Mouse (Mus musculus) myocyte (in vitro differentiated cells): ENCODE measurements at regions not wholly inside any gene's neighbourhood (a gene's known extent, or its start where the extent isn't known, plus 50 kb on each side); places are given as distances from the start of the nearest gene placed in this dataset.

ENCODE experiments used
- CEBPB ChIP-seq: IDR thresholded peaks from 2 replicates; pipeline ENCODE4 v1.6.1; 2011; ENCODE audit warnings: mild to moderate bottlenecking, moderate library complexity; ENCODE audit not compliant: poor library complexity, insufficient read depth, severe bottlenecking
- E2F4 ChIP-seq: IDR thresholded peaks from one replicate; pipeline ENCODE4 v1.6.1; 2011; ENCODE audit warnings: mild to moderate bottlenecking, control low read depth, moderate library complexity; ENCODE audit not compliant: insufficient read depth
- MAX ChIP-seq: IDR thresholded peaks from one replicate; pipeline ENCODE4 v1.6.1; 2011; ENCODE audit warnings: low read depth, mild to moderate bottlenecking, control low read depth
- MYOD1 ChIP-seq, 3 experiments: IDR thresholded peaks; one replicate each; pipeline ENCODE4 v1.6.1; 2011; ENCODE audit warnings: control low read depth in 2 of 3, low read depth in 2 of 3, mild to moderate bottlenecking in 2 of 3, moderate library complexity in 1 of 3; ENCODE audit not compliant: insufficient read length in 2 of 3, control insufficient read depth in 1 of 3
- MYOG ChIP-seq, 3 experiments: IDR thresholded peaks; one replicate each; pipeline ENCODE4 v1.6.1; 2011; ENCODE audit warnings: control low read depth in 2 of 3, low read depth in 2 of 3, mild to moderate bottlenecking in 2 of 3; ENCODE audit not compliant: insufficient read length in 2 of 3, control insufficient read depth in 1 of 3, insufficient read depth in 1 of 3
- POLR2A ChIP-seq: IDR thresholded peaks from one replicate; pipeline ENCODE4 v1.6.1; 2011; ENCODE audit warnings: low read depth, mild to moderate bottlenecking, control low read depth, moderate library complexity; ENCODE audit not compliant: insufficient read length
- POLR2AphosphoS2 ChIP-seq: IDR thresholded peaks from one replicate; pipeline ENCODE4 v1.6.1; 2011; ENCODE audit warnings: low read depth, control low read depth; ENCODE audit not compliant: insufficient read length
- REST ChIP-seq: IDR thresholded peaks from one replicate; pipeline ENCODE4 v1.6.1; 2011; ENCODE audit warnings: mild to moderate bottlenecking, control low read depth, moderate library complexity; ENCODE audit not compliant: insufficient read depth, insufficient read length
- SRF ChIP-seq: IDR thresholded peaks from one replicate; pipeline ENCODE4 v1.6.1; 2011; ENCODE audit warnings: low read depth; ENCODE audit not compliant: control insufficient read depth, insufficient read length
- TCF12 ChIP-seq: IDR thresholded peaks from one replicate; pipeline ENCODE4 v1.6.1; 2011; ENCODE audit warnings: mild to moderate bottlenecking, control low read depth; ENCODE audit not compliant: poor library complexity, insufficient read depth, severe bottlenecking
- TCF3 ChIP-seq: IDR thresholded peaks from one replicate; pipeline ENCODE4 v1.6.1; 2011; ENCODE audit warnings: low read depth, control low read depth; ENCODE audit not compliant: insufficient read length
- USF1 ChIP-seq: IDR thresholded peaks from one replicate; pipeline ENCODE4 v1.6.1; 2011; ENCODE audit warnings: low read depth, mild to moderate bottlenecking, control low read depth, moderate library complexity

GRCm38 (mm10) chr7:134525461-134525860 lies 140.0 kb upstream of the D7Ertd443e start:
- no peak for TF ChIP-seq POLR2A
- TF ChIP-seq E2F4 = no peak
- no peak for TF ChIP-seq USF1
- TF ChIP-seq MAX = no peak
- no peak for TF ChIP-seq TCF12
- no peak for TF ChIP-seq MYOD1 (IDR thresholded peaks at IDR 0.05; ENCODE audit: control insufficient read depth in 1 of 3, insufficient read length in 2 of 3, low read depth in 2 of 3)
- TF ChIP-seq TCF3 = no peak
- no peak for TF ChIP-seq CEBPB
- no peak for TF ChIP-seq MYOG (IDR thresholded peaks at IDR 0.05; ENCODE audit: control insufficient read depth in 1 of 3, insufficient read depth in 1 of 3, insufficient read length in 2 of 3, low read depth in 2 of 3)
- TF ChIP-seq POLR2AphosphoS2 = no peak
- TF ChIP-seq REST = no peak
- no peak for TF ChIP-seq SRF
